Mouse (Mus musculus): Measurements from ENCODE around the gene Rps15. TPM values are rescaled to one million over a fixed set of nuclear protein-coding genes. Genes with fewer than 3 reads are reported as not detected.
A peak's percentile ranks its signal among the peaks of the same experiment; 100 is the strongest.

Gene Rps15
- total RNA-seq, 2 experiments from 2014 or later = 703 to 732 TPM

DNA sequence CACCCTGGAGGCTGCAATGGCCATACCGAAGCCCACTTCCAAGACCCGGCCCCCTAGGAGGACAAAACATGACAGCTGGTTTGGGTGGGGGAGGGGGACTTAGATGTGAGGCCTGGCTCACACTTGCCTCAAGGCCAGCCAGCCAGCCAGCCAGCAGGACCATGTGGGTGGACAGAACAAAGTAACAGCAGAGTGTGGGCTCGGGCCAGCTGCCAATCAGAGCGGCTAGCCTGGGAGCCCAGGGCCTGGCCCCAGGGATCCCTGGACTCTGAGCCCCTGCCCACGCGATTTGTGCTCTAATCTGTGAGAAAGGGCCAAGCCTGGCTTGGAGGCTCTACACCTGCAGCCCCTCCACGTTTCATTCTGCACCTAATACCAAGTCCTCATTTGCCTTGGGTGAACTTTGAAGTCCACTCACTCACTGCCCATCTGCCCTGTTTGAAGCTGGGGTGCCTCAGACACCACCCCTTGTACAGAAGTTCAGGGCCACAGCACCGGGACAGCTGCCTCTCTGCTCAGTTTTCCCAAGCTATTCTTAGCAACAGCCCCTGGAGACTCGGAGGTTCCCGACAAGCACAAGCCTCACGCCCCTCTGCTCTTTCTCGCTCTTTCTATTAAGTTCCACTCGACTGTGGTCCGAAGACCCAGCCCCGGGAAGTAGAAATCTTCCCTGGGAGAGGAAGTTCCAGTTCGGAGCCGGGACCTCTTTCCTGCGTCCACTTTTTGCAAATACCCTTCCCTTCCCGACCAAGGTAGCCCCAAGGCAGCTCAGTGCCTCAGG, 32.2 kb upstream of the Rps15 start:
- no peak for DNase-seq (ENCODE audit: low spot score)
- intact Hi-C loops (cut with DNase I) = no loop called here

DNA sequence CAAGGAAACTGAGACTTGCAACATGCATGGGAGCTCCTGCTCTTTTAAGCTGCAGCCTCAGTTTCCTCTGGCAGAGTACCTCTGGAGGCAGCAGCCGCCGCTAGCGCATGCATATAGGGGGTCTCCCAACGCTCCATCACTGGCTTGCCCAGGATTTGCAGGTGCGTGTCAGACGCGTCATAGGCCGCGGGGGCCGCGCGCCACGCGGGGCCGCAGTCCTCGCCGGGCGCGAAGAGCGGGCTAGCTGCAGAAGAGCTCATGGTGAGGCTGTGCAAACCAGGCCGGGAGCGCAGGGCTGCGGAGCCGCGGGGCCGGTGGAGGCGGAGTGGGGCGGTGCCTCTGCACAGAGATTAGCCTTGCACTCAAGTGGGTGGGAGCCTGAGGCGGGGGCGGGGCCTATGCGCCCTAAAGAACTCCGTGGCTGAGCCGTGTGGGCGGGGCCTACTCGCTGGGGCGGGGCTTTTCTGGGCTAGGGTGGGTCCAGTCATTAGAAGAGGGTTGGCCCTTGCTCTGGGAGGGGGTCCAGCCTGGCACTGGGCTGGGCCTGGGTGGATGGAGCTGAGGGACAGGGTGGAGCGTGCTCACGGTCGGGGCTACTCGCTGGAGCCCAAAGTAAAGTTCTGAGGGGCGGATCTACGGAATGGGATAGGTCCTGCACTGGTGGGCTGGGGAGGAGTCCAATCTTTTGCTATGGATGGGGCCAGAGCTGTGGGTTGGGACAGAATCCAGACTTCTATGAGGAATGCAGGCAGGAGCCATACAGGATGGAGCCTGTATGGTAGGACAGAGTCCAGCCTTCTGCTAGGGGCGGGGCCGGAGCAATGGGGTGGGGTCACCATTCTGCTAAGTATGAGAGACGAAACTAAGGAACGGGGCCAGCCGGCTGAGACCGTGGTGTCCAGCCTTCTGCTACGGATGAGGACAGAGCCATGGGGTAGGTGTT, 31.3 kb upstream of the Rps15 start, which contains the start of the genes Gamt and Dazap1:
TSS of gene Gamt (minus strand) at position 371 of the 943 bp plus-strand sequence.
TSS of gene Dazap1 (plus strand) at position 845 of the 943 bp plus-strand sequence.
- intact Hi-C loops (cut with DNase I) = no loop called here
- peak; percentile 96 for DNase-seq (ENCODE audit: low spot score)

DNA sequence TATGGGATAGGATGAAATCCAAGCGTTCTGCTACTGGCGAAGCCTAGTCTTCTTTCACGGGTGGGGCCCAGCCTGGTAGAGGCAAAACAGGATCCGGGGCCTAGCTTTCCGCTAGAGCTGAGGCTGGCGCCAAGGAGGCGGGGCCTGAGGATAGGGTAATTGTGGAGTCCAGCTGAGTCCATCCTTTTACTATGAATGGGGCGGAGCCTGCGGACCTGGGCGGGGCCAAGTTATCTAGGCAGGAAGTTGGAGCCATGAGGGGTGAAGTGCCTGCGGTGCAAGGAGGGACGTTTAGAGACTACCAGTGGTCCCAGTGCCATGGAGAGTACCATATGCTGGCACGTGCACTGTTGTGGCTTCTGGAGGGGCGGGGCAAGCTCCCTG, 30.7 kb upstream of the Rps15 start:
- DNase-seq (ENCODE audit: low spot score) = peak; percentile 97
- intact Hi-C loops (cut with DNase I) = no loop called here

- intact Hi-C loops (cut with DNase I) = no loop called here
- no peak for DNase-seq (ENCODE audit: low spot score)
Measured at GRCm38 (mm10) chr10:80262169-80262568, 30.1 kb upstream of the Rps15 start.

- DNase-seq (ENCODE audit: low spot score) = no peak
- intact Hi-C loops (cut with DNase I) = no loop called here
Measured at GRCm38 (mm10) chr10:80262776-80263365, 29.4 kb upstream of the Rps15 start.

GRCm38 (mm10) chr10:80264341-80265148, 27.7 kb upstream of the Rps15 start:
- intact Hi-C loops (cut with DNase I) = no loop called here
- peak; percentile 99 for DNase-seq (ENCODE audit: low spot score)

DNA sequence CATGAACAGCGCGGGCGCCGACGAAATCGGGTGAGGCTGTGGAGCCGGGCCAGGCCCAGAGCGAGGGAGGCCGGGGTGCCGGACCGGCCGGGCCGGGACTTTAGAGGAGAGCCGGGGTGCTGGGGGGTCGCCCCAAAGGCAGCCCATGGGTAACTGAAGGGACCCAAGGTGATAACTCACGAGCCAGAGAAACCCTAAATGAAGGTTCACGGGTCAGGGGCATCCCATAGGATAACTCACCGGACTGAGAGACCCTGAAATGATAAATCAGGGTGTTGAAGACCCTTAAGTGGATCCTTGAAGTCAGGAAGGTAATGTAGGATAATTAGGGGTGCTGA, 27.1 kb upstream of the Rps15 start:
- intact Hi-C loops (cut with DNase I) = no loop called here
- no peak for DNase-seq (ENCODE audit: low spot score)

GRCm38 (mm10) chr10:80270099-80270498, 22.2 kb upstream of the Rps15 start:
- intact Hi-C loops (cut with DNase I) = no loop called here
- no peak for DNase-seq (ENCODE audit: low spot score)

DNA sequence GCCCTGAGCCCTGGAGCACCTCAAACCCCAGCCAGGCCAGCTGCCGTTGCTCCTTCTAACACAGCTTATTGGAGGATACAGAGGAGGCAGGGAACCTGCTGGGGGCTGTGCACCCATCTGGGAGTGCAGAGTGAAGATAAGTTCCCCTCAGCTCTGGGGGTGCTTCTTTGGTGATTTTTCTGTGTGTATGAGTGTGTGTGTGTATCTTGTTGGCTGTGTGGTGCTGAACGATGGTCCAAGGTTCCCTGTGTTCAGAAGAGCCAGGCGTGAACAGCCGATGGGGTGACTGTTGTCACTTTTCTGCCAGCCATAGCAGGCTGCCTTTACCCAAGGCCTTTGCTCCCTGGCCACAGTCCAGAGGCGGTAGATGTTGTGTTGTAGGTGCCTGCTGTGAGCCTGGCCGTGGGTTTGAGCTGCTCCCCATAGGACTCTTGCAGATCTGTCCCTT, 21.5 kb upstream of the Rps15 start:
- no peak for DNase-seq (ENCODE audit: low spot score)
- intact Hi-C loops (cut with DNase I) = no loop called here

- no peak for DNase-seq (ENCODE audit: low spot score)
- intact Hi-C loops (cut with DNase I) = no loop called here
Measured at GRCm38 (mm10) chr10:80271186-80271843, 20.9 kb upstream of the Rps15 start.

GRCm38 (mm10) chr10:80271870-80272585, 20.2 kb upstream of the Rps15 start:
- intact Hi-C loops (cut with DNase I) = no loop called here

GRCm38 (mm10) chr10:80273847-80274246, 18.4 kb upstream of the Rps15 start:
- DNase-seq (ENCODE audit: low spot score) = no peak

More at GRCm38 (mm10) chr10:80271870-80272585, 20.2 kb upstream of the Rps15 start:
- no peak for DNase-seq (ENCODE audit: low spot score)

GRCm38 (mm10) chr10:80276238-80276637, 16.0 kb upstream of the Rps15 start:
- DNase-seq (ENCODE audit: low spot score) = no peak
- intact Hi-C loops (cut with DNase I) = no loop called here

More at GRCm38 (mm10) chr10:80273847-80274246, 18.4 kb upstream of the Rps15 start:
- intact Hi-C loops (cut with DNase I) = no loop called here

DNA sequence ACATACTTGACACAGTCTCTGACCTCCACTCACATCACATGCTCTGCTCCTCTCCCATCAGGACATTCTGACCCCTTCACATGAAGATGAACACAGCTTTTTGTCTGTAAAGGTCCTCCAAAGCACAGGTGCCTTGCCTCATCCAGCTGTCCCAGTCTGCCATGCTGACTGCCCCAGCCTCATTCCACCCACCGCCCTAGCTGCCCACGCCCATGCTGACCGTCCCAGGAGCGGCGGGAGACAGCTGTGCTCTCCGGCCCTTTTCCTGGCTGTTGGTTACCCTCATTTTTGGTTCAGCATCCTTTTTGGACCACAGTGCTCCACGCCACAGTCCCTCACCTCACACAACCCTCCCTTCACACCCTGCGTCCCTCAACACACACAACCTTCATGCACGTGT, 13.9 kb upstream of the Rps15 start:
- intact Hi-C loops (cut with DNase I) = no loop called here
- DNase-seq (ENCODE audit: low spot score) = no peak

GRCm38 (mm10) chr10:80279273-80279672, 13.0 kb upstream of the Rps15 start:
- intact Hi-C loops (cut with DNase I) = no loop called here
- DNase-seq (ENCODE audit: low spot score) = no peak

DNA sequence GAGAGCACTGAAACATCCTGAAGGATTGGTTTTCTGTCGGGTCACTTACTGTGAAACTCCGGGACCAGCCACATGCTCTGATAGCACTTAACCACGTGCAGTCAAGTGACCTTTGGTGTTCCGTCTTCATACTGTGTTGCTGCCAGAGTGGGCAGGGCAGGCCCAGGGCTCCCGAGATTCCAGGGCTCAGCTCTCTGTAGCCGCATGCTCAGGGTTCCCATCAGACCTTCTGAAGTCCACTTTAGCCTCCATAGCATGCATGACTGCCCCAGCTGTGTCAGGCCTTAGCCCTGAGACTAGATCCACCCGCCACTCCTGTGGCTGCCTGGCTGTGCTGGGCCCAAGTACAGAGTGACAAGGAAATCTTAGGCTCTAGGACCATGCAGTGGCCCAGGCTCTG, 10.9 kb upstream of the Rps15 start:
- intact Hi-C loops (cut with DNase I) = no loop called here
- no peak for DNase-seq (ENCODE audit: low spot score)

DNA sequence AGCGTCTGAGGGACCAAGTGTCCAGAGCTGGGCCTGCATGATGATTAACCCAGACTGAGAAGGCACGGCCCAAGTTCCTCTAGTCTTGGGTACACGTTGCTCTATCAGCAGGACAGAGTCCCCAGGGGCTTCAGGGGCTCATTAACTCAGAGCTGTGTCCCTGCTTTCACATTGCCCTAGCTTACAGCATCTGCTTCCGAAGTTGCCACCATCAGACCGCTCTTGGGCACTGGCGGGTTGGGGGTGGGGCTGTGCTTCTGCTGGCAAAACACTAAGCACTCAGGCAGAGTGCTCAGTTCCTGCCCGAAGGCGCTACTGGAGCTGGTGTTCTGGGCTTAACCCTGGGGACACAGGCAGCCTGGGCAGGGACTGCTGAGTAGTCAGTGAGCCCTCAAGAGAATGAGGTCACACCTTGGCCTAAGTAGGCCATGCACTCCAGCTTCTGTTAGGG, 10.3 kb upstream of the Rps15 start:
- intact Hi-C loops (cut with DNase I) = no loop called here
- DNase-seq (ENCODE audit: low spot score) = no peak

Measured in heart, postnatal 25 days (tissue).